Mouse (Mus musculus) urinary bladder, postnatal 25 days (tissue): ENCODE measurements at regions not wholly inside any gene's neighbourhood (a gene's known extent, or its start where the extent isn't known, plus 50 kb on each side); places are given as distances from the start of the nearest gene placed in this dataset.

Source experiments
- DNase-seq: peaks from one replicate; pipeline ENCODE4 v3.0.0; 2022; ENCODE audit warnings: low spot score

DNA sequence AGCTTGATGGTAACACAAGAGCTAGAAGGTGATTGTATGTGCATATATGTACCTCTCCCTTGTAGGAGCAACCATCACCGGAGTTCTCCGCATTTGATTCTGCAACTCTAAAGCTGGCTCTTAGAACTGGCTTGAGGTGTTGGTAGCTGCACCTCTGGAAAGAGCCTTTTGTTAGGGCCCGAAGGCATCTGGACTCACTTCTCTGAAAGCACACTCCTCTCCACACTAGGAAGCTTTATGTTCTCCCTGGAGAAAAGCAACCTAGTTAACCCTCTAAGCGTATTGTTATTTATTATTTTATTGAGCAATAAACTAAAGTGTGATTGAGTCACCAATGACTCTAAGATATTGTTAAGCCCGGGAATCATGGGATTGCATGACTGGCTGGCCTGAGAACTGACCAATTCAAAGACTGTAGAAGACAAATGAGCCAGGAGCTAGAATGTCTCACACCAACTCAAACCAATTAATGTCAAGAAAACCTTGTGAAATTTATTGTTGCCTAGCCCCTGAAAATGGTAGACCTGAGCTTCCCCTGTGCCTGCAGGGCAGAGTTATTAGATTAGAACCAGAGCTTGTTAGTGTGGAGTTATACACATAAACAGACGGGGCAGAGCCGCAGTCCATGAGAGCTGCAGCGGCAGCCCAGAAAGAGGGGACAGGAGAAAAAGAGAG, 340.6 kb downstream of the Setd4 start:
- no peak for DNase-seq

GRCm38 (mm10) chr16:93246825-93247224, 357.0 kb downstream of the Setd4 start:
- DNase-seq, result no peak

DNA sequence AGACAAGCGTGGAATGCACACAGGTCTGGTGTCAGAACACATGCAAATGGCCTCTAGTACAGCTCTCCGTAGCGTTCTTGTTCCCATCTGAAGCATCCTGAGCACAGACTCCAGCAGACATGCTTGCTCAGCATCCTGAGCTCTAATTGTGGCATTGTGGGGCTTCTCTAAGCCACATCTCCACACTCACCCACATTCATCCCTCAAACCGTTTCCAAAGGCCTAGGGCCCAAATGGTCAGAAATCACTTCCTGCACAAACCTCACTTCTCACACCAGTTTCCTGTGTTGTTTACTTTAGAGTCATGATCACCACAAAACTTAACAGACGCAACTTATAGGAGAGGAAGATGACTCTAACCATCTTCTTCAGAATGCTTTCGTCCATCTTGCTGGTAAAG, 358.1 kb downstream of the Setd4 start:
- DNase-seq, result no peak

DNA sequence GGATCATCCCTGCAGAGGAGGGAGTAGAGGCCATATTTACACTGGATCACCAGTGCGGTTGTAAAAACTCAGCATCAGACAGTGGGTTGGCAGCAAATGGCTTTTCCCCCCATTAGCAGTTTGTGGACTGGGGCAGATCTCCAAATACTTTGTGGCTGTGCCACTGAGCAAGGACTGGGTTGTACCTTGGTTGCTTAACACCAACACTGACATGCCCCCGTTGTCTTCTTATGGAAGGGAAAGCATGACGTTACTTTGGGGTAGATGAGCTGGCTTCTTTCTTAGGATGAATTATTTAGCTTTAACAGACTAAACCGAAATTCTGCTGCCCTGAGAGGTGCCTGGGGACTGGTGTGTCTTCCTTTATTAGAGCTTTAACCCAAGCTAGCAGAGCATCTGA, 365.0 kb downstream of the Setd4 start:
- no peak for DNase-seq

- no peak for DNase-seq
Measured at GRCm38 (mm10) chr16:93238326-93238725, 365.5 kb downstream of the Setd4 start.

- no peak for DNase-seq
Measured at GRCm38 (mm10) chr16:93225644-93226043, 378.2 kb downstream of the Setd4 start.

DNA sequence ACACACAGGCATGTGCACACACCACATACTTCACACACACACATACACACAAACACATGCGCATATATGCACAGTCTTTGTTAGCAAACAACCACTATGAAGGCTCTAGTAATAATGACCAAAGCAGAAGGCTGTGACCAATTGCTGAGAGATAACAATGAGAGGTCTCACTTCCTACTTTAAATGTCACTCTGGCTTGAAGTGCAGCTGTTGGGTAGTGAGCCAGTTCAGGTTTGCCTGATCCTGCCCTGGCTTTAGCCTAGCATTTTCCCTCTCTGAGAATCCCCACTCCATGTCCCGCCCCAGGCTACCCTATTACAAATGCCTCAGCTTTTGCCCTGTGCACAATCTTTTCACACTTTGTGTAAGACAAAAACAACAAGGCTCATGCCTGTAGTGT, 378.7 kb downstream of the Setd4 start:
- no peak for DNase-seq

- no peak for DNase-seq
Measured at GRCm38 (mm10) chr16:93219731-93220130, 384.1 kb downstream of the Setd4 start.

DNA sequence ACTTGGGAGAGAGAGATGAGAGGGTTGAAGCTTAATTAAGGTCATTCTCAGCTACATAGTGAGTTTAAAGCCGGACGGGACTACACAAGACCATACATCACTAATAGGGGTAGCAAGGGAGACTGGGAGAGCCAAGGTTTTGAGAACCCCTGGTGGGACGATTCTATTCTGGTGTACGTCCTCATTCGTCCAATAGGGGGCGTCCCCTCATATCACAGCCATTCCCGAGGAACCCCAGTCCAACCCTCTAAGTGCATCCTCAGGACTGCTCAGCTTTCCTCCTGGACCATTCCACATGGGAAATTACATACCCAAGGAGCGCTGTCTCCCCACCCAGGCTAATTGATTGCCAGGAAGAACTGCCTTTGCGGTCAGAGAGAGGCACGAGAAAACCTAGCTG, 385.5 kb downstream of the Setd4 start:
- DNase-seq, result no peak

DNA sequence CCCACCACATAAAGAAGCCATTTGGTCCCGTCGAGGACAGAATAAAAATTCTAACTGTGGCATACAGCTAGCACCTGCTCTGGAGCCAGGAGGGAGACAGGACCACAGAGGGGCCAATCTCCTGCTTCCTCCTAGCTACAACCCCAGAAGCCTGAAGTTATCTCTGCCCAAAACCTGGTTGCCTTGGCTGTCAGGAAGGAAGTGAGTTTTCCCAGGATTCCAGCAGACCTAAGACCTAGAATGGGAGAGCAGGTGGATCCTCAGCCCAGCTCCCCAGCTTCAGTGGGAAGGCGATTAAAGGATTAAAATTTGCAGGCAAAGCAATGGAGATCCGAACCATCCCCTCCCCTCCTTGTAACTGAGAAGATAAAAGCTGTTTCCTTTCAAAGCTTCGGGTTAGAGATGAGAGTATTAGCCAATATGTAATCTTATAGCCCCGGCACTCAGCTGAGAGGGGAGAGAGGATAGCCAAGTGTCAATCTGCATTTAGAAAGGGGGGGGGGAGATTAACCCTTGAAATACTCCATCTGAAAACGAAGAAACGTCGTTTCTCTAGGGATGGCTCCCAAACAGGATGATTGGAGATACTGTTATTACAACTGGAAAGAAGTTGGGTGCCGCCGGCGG, 386.1 kb downstream of the Setd4 start:
- no peak for DNase-seq

- no peak for DNase-seq
Measured at GRCm38 (mm10) chr16:93215630-93216029, 388.2 kb downstream of the Setd4 start.

GRCm38 (mm10) chr16:93213618-93214017, 387.7 kb upstream of the Runx1 start:
- DNase-seq, result no peak

GRCm38 (mm10) chr16:93207675-93208074, 381.7 kb upstream of the Runx1 start:
- no peak for DNase-seq

DNA sequence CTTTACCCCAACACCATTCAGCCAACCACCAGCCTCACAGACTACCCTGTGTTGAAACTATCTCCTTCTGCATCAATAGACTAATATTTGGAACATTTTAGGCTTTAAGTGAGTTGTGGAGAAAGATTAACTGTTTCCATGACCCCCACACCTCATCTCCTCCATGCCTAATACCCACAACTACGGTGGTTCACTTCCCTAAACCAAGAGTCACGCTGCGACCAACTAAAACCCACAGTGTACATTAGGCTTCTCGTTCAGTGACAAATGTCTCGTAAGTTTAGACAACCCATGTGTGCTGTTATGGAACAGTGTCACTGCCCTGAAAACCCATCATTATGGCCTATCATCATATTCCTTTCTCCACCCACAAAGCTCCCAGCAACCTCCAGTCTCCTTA, 381.3 kb upstream of the Runx1 start:
- no peak for DNase-seq

GRCm38 (mm10) chr16:93206325-93206724, 380.4 kb upstream of the Runx1 start:
- DNase-seq, result no peak

GRCm38 (mm10) chr16:93204601-93205000, 378.7 kb upstream of the Runx1 start:
- no peak for DNase-seq

DNA sequence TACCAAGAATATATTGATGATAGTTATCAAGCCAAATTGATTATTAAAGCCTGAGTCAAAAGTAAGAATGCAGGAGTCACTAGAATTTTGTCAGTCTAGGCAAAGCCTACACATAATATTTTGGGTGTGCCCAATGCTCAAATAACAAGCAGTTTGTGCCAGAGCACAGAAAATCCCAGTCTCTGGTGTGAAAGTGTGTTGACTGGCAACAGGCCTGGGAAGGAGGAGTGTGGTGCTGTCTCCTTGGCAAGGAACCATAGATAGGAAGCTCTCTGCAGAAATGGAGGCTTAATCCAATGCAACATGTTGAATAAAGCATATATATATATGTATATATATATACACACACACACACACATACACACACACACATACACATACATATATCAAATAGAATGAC, 376.6 kb upstream of the Runx1 start:
- no peak for DNase-seq

DNA sequence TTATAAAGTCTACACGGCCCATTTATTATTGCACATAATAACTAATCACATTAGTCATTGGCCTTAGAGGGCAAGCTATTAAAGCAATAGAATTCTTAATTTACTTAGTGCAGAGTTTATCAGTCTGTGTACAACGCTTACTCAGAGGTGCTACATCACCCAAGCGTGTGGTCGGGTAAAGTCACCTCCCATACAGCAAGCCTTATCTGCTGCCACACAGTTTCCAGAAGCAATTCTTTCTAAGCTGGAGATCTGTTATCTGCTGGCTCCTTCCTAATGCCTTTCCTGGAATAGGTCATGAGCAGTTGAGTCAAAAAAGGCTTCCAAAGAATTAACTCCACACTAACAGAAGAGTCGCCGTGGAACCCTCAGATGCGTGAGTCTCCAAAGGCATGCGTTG, 371.4 kb upstream of the Runx1 start:
- no peak for DNase-seq

DNA sequence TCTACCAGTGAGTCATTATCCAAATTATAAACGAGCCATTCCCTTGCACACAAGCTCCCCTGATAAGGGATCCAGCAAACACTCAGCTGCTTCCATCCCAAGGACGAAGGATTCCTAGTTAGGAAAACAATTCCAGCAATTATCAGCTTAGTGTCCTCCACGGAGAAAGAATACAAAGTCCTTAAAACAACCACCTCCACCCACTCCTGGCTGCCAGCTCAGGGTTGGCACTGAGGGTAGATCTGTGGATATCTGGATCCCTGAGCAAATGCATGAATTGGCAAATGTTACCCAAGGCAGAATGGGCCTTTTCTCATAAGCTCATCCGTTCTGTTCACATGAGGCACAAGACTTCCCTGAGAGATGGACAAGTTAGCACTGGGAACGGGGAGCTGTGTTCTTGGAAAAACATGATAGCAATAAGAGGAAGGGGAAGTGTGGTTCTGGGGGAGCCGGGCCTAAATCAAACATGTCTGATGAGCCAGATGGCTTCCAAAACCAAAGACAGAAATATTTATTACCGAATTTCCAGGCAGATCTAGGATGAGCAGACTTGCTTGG, 368.1 kb upstream of the Runx1 start:
- DNase-seq, result no peak

- DNase-seq, result no peak
Measured at GRCm38 (mm10) chr16:93193263-93193662, 367.3 kb upstream of the Runx1 start.

- DNase-seq, result no peak
Measured at GRCm38 (mm10) chr16:93192651-93193173, 366.8 kb upstream of the Runx1 start.

GRCm38 (mm10) chr16:93191174-93191573, 365.2 kb upstream of the Runx1 start:
- no peak for DNase-seq

DNA sequence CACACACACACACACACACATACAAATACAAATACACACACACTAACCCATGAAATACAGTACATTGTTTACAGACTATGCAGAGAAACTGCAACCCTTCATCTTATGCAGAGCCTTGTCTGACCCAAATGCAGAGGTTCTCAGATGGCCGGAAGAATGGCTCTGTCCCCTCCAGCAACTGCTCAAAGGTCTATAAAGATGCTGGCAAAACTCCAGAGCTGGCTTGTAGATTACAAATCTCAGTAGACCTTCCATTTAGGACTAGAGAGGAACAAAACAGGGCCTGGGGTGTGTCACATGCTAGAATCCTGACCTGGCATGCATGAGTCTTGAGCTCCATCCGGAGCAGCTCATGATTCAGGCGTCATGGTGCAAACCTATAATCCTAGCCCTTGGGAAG, 364.4 kb upstream of the Runx1 start:
- DNase-seq, result no peak

- DNase-seq, result no peak
Measured at GRCm38 (mm10) chr16:93189875-93190274, 363.9 kb upstream of the Runx1 start.
